Mouse (Mus musculus) cerebellum, adult 2 months (tissue): ENCODE data around the gene Mmp17. TPM values are rescaled to one million over a fixed set of nuclear protein-coding genes. Genes with fewer than 3 reads are reported as not detected.

ENCODE experiments used
- DNase-seq, 2 experiments: peaks; one replicate each; pipeline ENCODE4 v3.0.0; 2021
- H3K27ac ChIP-seq: fragments of 200-500 bp; 2 replicates; pipeline ENCODE4 v1.5.1; 2012; ENCODE audit warnings: low read length, control low read depth, inconsistent platforms; ENCODE audit not compliant: insufficient read depth
- H3K27me3 ChIP-seq: fragments of 200-500 bp; 2 replicates; pipeline ENCODE4 v1.6.1; 2012; ENCODE audit warnings: inconsistent platforms, mild to moderate bottlenecking, low read length, moderate library complexity; ENCODE audit not compliant: control insufficient read depth, insufficient read depth
- H3K4me1 ChIP-seq: fragments of 200-500 bp; 2 replicates; pipeline ENCODE4 v1.6.1; 2011; ENCODE audit warnings: low read length; ENCODE audit not compliant: control insufficient read depth, insufficient read depth
- H3K4me3 ChIP-seq: fragments of 200-500 bp; replicated peaks from 2 replicates; pipeline ENCODE3; 2011; ENCODE audit warnings: mild to moderate bottlenecking, low read depth, low read length, control low read depth; ENCODE audit not compliant: insufficient read depth
- CTCF ChIP-seq: fragments of 200-500 bp; IDR thresholded peaks from 2 replicates; pipeline ENCODE4 v1.5.1; 2011; ENCODE audit warnings: low read depth, mild to moderate bottlenecking, control low read depth, low read length, moderate library complexity, borderline replicate concordance; ENCODE audit not compliant: insufficient read depth
- POLR2A ChIP-seq: fragments of 200-500 bp; IDR thresholded peaks from 2 replicates; pipeline ENCODE4 v1.6.1; 2011; ENCODE audit warnings: low read length, control low read depth, borderline replicate concordance; ENCODE audit not compliant: insufficient read depth
- WGBS: fragments of 180-500 bp; shearing (Covaris S2); methylation state at CpG from one replicate; pipeline ENCODE4 v1.1.7; 2018; 5-methylcytosine and 5-hydroxymethylcytosine counted together
- polyA plus RNA-seq: library from polyadenylated mRNA; depleted of rRNA; stranded (reverse); fragments of >200 nt; gene quantifications from 2 replicates; pipeline ENCODE4 v1.2.3, GENCODE M21; 2012; rRNA removed

Mmp17 gene
- polyA plus RNA-seq, 1 experiment: 22.8 TPM

GRCm38 (mm10) chr5:129650858-129651257 lies 66.9 kb downstream of the Mmp17 start:
- DNase-seq: no peak
- no peak overlapping the region for H3K4me3 ChIP-seq

GRCm38 (mm10) chr5:129657016-129657415 lies 73.0 kb downstream of the Mmp17 start:
- Histone ChIP-seq H3K27me3 (no peaks in the 10 kb centered on the region), H3K4me3 (no peak overlapping the region), H3K4me1 (no peaks in the 10 kb centered on the region), H3K27ac (no peak overlapping the region)
- TF ChIP-seq CTCF: no peak
- TF ChIP-seq POLR2A: no peak
- 97% methylated on average over 10 of the region's 10 CpGs for WGBS
- DNase-seq: no peak

More at GRCm38 (mm10) chr5:129650858-129651257, 66.9 kb downstream of the Mmp17 start:
- H3K27ac ChIP-seq: no peak overlapping the region
- no peaks in the 10 kb centered on the region for H3K27me3 ChIP-seq
- H3K4me1 ChIP-seq: no peaks in the 10 kb centered on the region
- TF ChIP-seq POLR2A (no peak), CTCF (no peak)
- 73% methylated on average over 5 of the region's 5 CpGs for WGBS

- no peak for DNase-seq
- no peak overlapping the region for H3K27ac ChIP-seq
- no peaks in the 10 kb centered on the region for H3K27me3 ChIP-seq
- WGBS: 90% methylated on average over 15 of the region's 15 CpGs
- H3K4me1 ChIP-seq: no peaks in the 10 kb centered on the region
- TF ChIP-seq CTCF (no peak), POLR2A (no peak)
- H3K4me3 ChIP-seq: no peak overlapping the region
These were observed 74.0 kb downstream of the Mmp17 start for GRCm38 (mm10) chr5:129657931-129658330.

Other genes with a start within 250 kb of the Mmp17 start
- 191 and 194 TPM in 2 replicates for gene Sfswap, start 82.9 kb upstream of the Mmp17 start, polyA plus RNA-seq
- gene Zfp11, start 85.9 kb downstream of the Mmp17 start, polyA plus RNA-seq: 5.0 and 5.5 TPM in 2 replicates
- gene Sept14, start 124.3 kb downstream of the Mmp17 start, polyA plus RNA-seq: not detected in 2 replicates
- 90.6 and 97.4 TPM in 2 replicates for gene Mrps17, start 131.3 kb downstream of the Mmp17 start, polyA plus RNA-seq
- gene Nipsnap2, start 140.9 kb downstream of the Mmp17 start, polyA plus RNA-seq: 137 and 157 TPM in 2 replicates
- 23.4 and 27.3 TPM in 2 replicates for gene Psph, start 203.3 kb downstream of the Mmp17 start, polyA plus RNA-seq